Mouse (Mus musculus) left cerebral cortex, adult 2 months (tissue): ENCODE measurements around the gene Det1. TPM values are rescaled to one million over a fixed set of nuclear protein-coding genes. Genes with fewer than 3 reads are reported as not detected.

Experiments
- DNase-seq, 2 experiments: peaks; one replicate each; pipeline ENCODE4 v3.0.0; 2021 to 2022; ENCODE audit warnings: low spot score in 2 of 2, mixed read lengths in 1 of 2; ENCODE audit errors: extremely low spot score in 1 of 2
- H3K27ac ChIP-seq: fragments of 200-600 bp; 2 replicates; pipeline ENCODE4 v1.8.1; 2022
- H3K4me3 ChIP-seq: fragments of 200-600 bp; 2 replicates; pipeline ENCODE4 v1.8.1; 2022
- CTCF ChIP-seq: fragments of 200-600 bp; IDR thresholded peaks from 2 replicates; pipeline ENCODE4 v1.8.1; 2022; ENCODE audit warnings: antibody characterized with exemption, mild to moderate bottlenecking, moderate library complexity
- intact Hi-C: fragments of 180-260 bp; cut with DNase I; formaldehyde crosslinking; loops from one replicate; pipeline ENCODE4 v1.15.1; 2025
- total RNA-seq, 2 experiments: library from RNA; stranded (reverse); gene quantifications; 2 replicates each; pipeline ENCODE4 v1.2.3; 2021

Gene Det1
- total RNA-seq, 2 experiments from 2014 or later: 6.1 TPM

GRCm38 (mm10) chr7:78841601-78842000 is 5.5 kb downstream of the Det1 start:
- Histone ChIP-seq H3K4me3 (no peak overlapping the region), H3K27ac (no peak overlapping the region)
- DNase-seq: no peak
- intact Hi-C loops: no loop called here
- no peak for TF ChIP-seq CTCF

- no peak overlapping the region for H3K4me3 ChIP-seq
- no peak for TF ChIP-seq CTCF
- DNase-seq: no peak
- intact Hi-C loops: no loop called here
- no peak overlapping the region for H3K27ac ChIP-seq
Measured at GRCm38 (mm10) chr7:78837250-78837649, 9.8 kb downstream of the Det1 start.

DNA sequence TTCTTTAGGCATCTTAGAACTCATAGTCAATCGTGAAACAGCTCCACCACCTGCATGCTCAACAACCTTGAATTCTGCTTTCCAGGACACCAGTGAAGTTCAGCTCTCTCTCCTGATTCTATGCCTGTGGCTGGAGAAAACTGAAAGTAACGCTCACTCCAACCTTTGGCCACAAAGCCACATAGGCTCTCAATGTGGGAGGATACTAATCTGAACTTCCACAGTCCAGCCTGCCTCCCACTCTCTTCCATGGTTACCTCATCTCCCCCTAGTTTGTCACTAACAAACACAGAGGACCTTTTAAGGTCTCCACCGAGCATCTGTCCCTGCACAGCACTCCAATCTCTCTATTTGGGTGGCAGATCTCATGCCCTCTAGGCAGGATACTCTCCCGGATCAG is 11.4 kb downstream of the Det1 start:
- intact Hi-C loops: no loop called here
- TF ChIP-seq CTCF: no peak
- Histone ChIP-seq H3K27ac (no peak overlapping the region), H3K4me3 (no peak overlapping the region)
- no peak for DNase-seq

- Histone ChIP-seq H3K4me3 (no peak overlapping the region), H3K27ac (no peak overlapping the region)
- intact Hi-C loops: no loop called here
- DNase-seq: no peak
- TF ChIP-seq CTCF: no peak
Measured at GRCm38 (mm10) chr7:78827749-78828362, 19.2 kb downstream of the Det1 start.

DNA sequence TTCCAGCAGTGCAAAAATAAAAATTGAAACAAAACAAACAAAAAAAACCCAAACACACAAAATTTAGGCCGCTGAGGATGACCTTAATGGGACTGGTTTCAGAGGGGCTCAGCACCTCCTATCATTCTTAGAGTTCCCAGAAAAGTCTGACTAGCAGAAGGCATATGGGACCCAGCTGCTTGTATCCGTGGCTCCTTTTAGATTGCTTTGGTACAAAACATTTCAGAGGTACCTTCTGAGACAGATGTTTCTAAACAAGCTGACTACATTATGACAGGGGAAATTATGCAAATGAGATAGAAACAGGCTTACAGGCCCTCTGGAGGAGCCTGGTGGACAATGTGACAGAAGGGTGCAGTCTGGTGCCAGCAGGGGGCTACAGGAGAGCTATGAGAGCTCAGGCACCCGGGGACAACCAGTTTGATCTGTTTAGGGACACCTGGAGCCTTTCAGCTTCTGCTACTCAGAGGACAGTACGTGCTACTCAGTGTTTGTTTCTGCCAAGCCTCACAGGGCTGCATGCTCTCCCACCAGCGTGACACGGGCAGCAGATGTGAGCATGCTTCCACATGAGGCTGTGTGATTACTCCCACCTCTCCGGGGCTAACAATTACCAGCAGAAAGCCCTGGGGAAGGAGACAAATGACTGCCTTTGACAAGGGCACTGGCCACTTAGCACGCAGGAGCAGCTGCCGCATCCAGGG is 20.2 kb downstream of the Det1 start:
- TF ChIP-seq CTCF: peak; percentile 2; the same call in 1 of the 2 replicates
- H3K27ac ChIP-seq: no peak overlapping the region
- DNase-seq: no peak
- no peak overlapping the region for H3K4me3 ChIP-seq
- intact Hi-C loops: no loop called here

GRCm38 (mm10) chr7:78818336-78818735 is 28.7 kb downstream of the Det1 start:
- intact Hi-C loops: no loop called here
- no peak overlapping the region for H3K27ac ChIP-seq
- no peak for TF ChIP-seq CTCF

GRCm38 (mm10) chr7:78814766-78815165 is 32.3 kb downstream of the Det1 start:
- DNase-seq: no peak
- Histone ChIP-seq H3K27ac (no peak overlapping the region), H3K4me3 (no peak overlapping the region)
- intact Hi-C loops: no loop called here
- no peak for TF ChIP-seq CTCF

More at GRCm38 (mm10) chr7:78818336-78818735, 28.7 kb downstream of the Det1 start:
- no peak for DNase-seq
- no peak overlapping the region for H3K4me3 ChIP-seq

DNA sequence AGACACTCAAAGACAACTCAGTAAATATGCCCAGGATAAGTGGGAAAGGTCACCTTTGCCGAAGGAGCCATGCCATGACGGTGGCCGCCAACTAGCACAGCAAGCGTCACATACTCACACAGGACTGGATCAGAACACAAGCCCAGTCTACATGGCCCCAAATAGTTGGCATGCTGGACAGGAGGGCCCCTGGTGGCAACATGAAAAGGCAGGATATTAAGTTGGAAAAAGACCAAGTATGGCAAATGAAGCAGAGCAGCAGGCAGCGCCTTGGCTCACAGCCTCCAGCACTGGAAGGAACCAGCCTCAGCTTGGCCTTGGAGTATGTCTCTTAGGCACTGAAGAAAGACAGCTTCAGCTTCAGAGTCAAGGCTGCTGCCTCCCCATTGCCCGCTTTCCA is 33.3 kb downstream of the Det1 start:
- H3K27ac ChIP-seq: no peak overlapping the region
- intact Hi-C loops: no loop called here
- no peak for DNase-seq
- no peak overlapping the region for H3K4me3 ChIP-seq
- no peak for TF ChIP-seq CTCF

- no peak overlapping the region for H3K27ac ChIP-seq
- no peak for DNase-seq
- TF ChIP-seq CTCF: no peak
- H3K4me3 ChIP-seq: no peak overlapping the region
- intact Hi-C loops: no loop called here
Measured at GRCm38 (mm10) chr7:78807192-78807591, 39.9 kb downstream of the Det1 start.

GRCm38 (mm10) chr7:78803841-78804240 is 43.2 kb downstream of the Det1 start:
- Histone ChIP-seq H3K27ac (no peak overlapping the region), H3K4me3 (no peak overlapping the region)
- TF ChIP-seq CTCF: no peak
- intact Hi-C loops: no loop called here
- DNase-seq: no peak

- H3K27ac ChIP-seq: no peak overlapping the region
- H3K4me3 ChIP-seq: no peak overlapping the region
- intact Hi-C loops: loop anchor here (2.0 to 10.0 kb wide), 2 partner anchors 47 to 425 kb away; partner anchors contain the start of gene Det1
- DNase-seq: no peak
- TF ChIP-seq CTCF: no peak
Measured at GRCm38 (mm10) chr7:78799730-78800496, 47.1 kb downstream of the Det1 start.

DNA sequence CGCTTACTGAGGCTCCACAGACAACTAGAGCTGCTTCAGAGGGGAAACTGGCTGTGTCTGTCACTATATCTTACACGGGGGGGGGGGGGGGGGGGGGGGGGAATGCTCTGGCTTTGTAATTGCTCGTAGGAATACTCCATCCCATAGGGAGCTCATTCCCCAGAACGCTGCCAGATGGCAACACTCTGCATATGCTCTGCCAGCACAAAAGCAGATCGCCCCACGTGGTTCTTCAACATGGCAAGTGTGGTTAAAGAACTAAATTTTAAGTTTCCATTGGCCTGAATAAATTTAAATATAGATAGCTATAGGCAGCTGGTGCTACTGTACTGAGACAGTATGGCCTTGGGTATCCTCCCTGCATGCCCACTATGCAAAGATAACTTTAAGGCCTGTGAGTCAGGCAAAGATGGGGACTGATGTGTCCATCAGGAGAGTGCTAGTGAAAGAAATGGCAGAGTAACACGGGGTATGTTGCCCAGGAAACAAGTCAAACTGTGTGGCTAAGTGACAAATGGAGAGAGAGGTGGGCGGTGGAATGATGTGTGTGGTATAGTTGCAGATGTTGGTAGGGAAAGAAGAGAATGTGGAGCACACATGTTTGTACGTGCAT is 49.1 kb downstream of the Det1 start:
- no peak overlapping the region for H3K4me3 ChIP-seq
- peak; percentile 55 to 59 for DNase-seq
- no peak for TF ChIP-seq CTCF
- H3K27ac ChIP-seq: no peak overlapping the region
- intact Hi-C loops: loop anchor here (2.0 to 10.0 kb wide), 2 partner anchors 49 to 427 kb away; partner anchors contain the start of gene Det1
